Mouse (Mus musculus) CH12.LX (cell line): ENCODE data around the gene C3. TPM values are rescaled to one million over a fixed set of nuclear protein-coding genes. Genes with fewer than 3 reads are reported as not detected.

Source experiments
- DNase-seq: peaks from one replicate; pipeline ENCODE4 v3.0.0-alpha.2; 2013; ENCODE audit errors: extremely low read depth
- H3K27ac ChIP-seq: 2 replicates; pipeline ENCODE4 v1.5.1; 2012; ENCODE audit warnings: low read depth, mild to moderate bottlenecking, control low read depth, moderate library complexity; ENCODE audit not compliant: insufficient read depth
- H3K27me3 ChIP-seq: replicated peaks from 2 replicates; pipeline ENCODE3; 2012; ENCODE audit warnings: inconsistent platforms
- H3K36me3 ChIP-seq, 2 experiments: replicated peaks in 1 of 2; 2 replicates each; pipeline versions ENCODE3 to v1.6.1; 2012; ENCODE audit warnings: inconsistent platforms in 1 of 2, low read length in 1 of 2, mild to moderate bottlenecking in 1 of 2, mixed read lengths in 1 of 2, moderate library complexity in 1 of 2; ENCODE audit not compliant: control insufficient read depth in 1 of 2, insufficient read depth in 1 of 2
- H3K4me1 ChIP-seq, 2 experiments: 2 replicates each; pipeline ENCODE4 v1.6.1; 2012; ENCODE audit warnings: inconsistent platforms in 1 of 2, moderate library complexity in 1 of 2; ENCODE audit not compliant: insufficient read depth in 2 of 2, control insufficient read depth in 1 of 2
- H3K4me2 ChIP-seq: 2 replicates; pipeline ENCODE4 v1.6.1; 2012; ENCODE audit warnings: low read depth, mild to moderate bottlenecking, control low read depth; ENCODE audit not compliant: poor library complexity, insufficient read depth, severe bottlenecking
- H3K4me3 ChIP-seq, 3 experiments: fragments of 150-350 bp in 1 of 3; sonication (generic) in 1 of 3; replicated peaks in 1 of 3; 2 replicates each; pipeline versions ENCODE3 to v1.5.1; 2011 to 2012; ENCODE audit warnings: low read depth in 2 of 3, low read length in 2 of 3, mild to moderate bottlenecking in 2 of 3, moderate library complexity in 2 of 3, control low read depth in 1 of 3, improper control_type of control experiment in 1 of 3, inconsistent platforms in 1 of 3, mixed read lengths in 1 of 3; ENCODE audit not compliant: poor library complexity in 1 of 3
- H3K79me2 ChIP-seq: replicated peaks from 2 replicates; pipeline ENCODE4 v1.6.1; 2012; ENCODE audit warnings: mild to moderate bottlenecking, moderate library complexity; ENCODE audit not compliant: control insufficient read depth, poor library complexity, insufficient read depth, severe bottlenecking; ENCODE audit errors: extremely low read depth
- H3K9ac ChIP-seq: 2 replicates; pipeline ENCODE4 v1.6.1; 2012; ENCODE audit warnings: low read depth, mild to moderate bottlenecking, control low read depth, moderate library complexity; ENCODE audit not compliant: insufficient read depth
- H3K9me3 ChIP-seq: replicated peaks from 2 replicates; pipeline ENCODE3; 2012; ENCODE audit warnings: low read length, inconsistent platforms, mixed read lengths
- BHLHE40 ChIP-seq: IDR thresholded peaks from 2 replicates; pipeline ENCODE4 v1.6.1; 2011; ENCODE audit warnings: mild to moderate bottlenecking, low read depth, low read length, improper control_type of control experiment
- CHD1 ChIP-seq: IDR thresholded peaks from 2 replicates; pipeline ENCODE4 v1.6.1; 2012; ENCODE audit warnings: low read depth, low read length, improper control_type of control experiment, inconsistent platforms
- CHD2 ChIP-seq: IDR thresholded peaks from 2 replicates; pipeline ENCODE4 v1.6.1; 2011; ENCODE audit warnings: low read length, improper control_type of control experiment
- ELF1 ChIP-seq: IDR thresholded peaks from 2 replicates; pipeline ENCODE4 v1.6.1; 2014; ENCODE audit warnings: low read depth, mild to moderate bottlenecking, inconsistent platforms, low read length, improper control_type of control experiment
- EP300 ChIP-seq: IDR thresholded peaks from 2 replicates; pipeline ENCODE4 v1.6.1; 2011; ENCODE audit warnings: low read length, improper control_type of control experiment
- ETS1 ChIP-seq: conservative IDR thresholded peaks from 2 replicates; pipeline ENCODE4 v1.6.1; 2012; ENCODE audit warnings: low read depth, mild to moderate bottlenecking, inconsistent platforms, low read length, improper control_type of control experiment, moderate library complexity
- GABPA ChIP-seq: IDR thresholded peaks from 2 replicates; pipeline ENCODE4 v1.6.1; 2012; ENCODE audit warnings: low read depth, low read length, improper control_type of control experiment, inconsistent platforms; ENCODE audit not compliant: insufficient replicate concordance
- IRF4 ChIP-seq: IDR thresholded peaks from 2 replicates; pipeline ENCODE4 v1.6.1; 2014; ENCODE audit warnings: low read depth, mild to moderate bottlenecking, inconsistent platforms, low read length, improper control_type of control experiment
- JUN ChIP-seq: IDR thresholded peaks from 2 replicates; pipeline ENCODE4 v1.6.1; 2011; ENCODE audit warnings: low read depth, mild to moderate bottlenecking, low read length, improper control_type of control experiment, moderate library complexity; ENCODE audit not compliant: insufficient read depth
- JUND ChIP-seq: conservative IDR thresholded peaks from 2 replicates; pipeline ENCODE4 v1.6.1; 2011; ENCODE audit warnings: low read depth, low read length, improper control_type of control experiment
- KAT2A ChIP-seq: IDR thresholded peaks from 2 replicates; pipeline ENCODE4 v1.6.1; 2012; ENCODE audit warnings: low read length, improper control_type of control experiment, inconsistent platforms; ENCODE audit not compliant: insufficient replicate concordance
- MAFK ChIP-seq: IDR thresholded peaks from 2 replicates; pipeline ENCODE4 v1.6.1; 2011; ENCODE audit warnings: low read length, improper control_type of control experiment; ENCODE audit not compliant: insufficient replicate concordance
- MAZ ChIP-seq: IDR thresholded peaks from 2 replicates; pipeline ENCODE4 v1.6.1; 2012; ENCODE audit warnings: low read depth, mild to moderate bottlenecking, inconsistent platforms, low read length, improper control_type of control experiment, moderate library complexity
- MEF2A ChIP-seq: IDR thresholded peaks from 2 replicates; pipeline ENCODE4 v1.6.1; 2014; ENCODE audit warnings: low read depth, mild to moderate bottlenecking, inconsistent platforms, low read length, improper control_type of control experiment, borderline replicate concordance
- MYC ChIP-seq: IDR thresholded peaks from 2 replicates; pipeline ENCODE4 v1.6.1; 2011; ENCODE audit warnings: low read depth, mild to moderate bottlenecking, improper control_type of control experiment, low read length
- NELFE ChIP-seq: IDR thresholded peaks from 2 replicates; pipeline ENCODE4 v1.6.1; 2011; ENCODE audit warnings: low read depth, low read length, improper control_type of control experiment
- NRF1 ChIP-seq: IDR thresholded peaks from 2 replicates; pipeline ENCODE4 v1.6.1; 2014; ENCODE audit warnings: low read depth, mild to moderate bottlenecking, inconsistent platforms, low read length, improper control_type of control experiment, moderate library complexity
- PAX5 ChIP-seq: IDR thresholded peaks from 2 replicates; pipeline ENCODE4 v1.6.1; 2012; ENCODE audit warnings: low read length, inconsistent platforms, mixed read lengths
- POLR2A ChIP-seq: IDR thresholded peaks from 2 replicates; pipeline ENCODE4 v1.6.1; 2011; ENCODE audit warnings: low read depth, mild to moderate bottlenecking, improper control_type of control experiment, low read length
- POLR2AphosphoS2 ChIP-seq: IDR thresholded peaks from 2 replicates; pipeline ENCODE4 v1.6.1; 2011; ENCODE audit warnings: low read depth, low read length, improper control_type of control experiment
- RAD21 ChIP-seq: IDR thresholded peaks from 2 replicates; pipeline ENCODE4 v1.6.1; 2011; ENCODE audit warnings: low read depth, mild to moderate bottlenecking, low read length, improper control_type of control experiment, moderate library complexity
- RCOR1 ChIP-seq: conservative IDR thresholded peaks from 2 replicates; pipeline ENCODE4 v1.6.1; 2012; ENCODE audit warnings: low read depth, mild to moderate bottlenecking, inconsistent platforms, low read length, improper control_type of control experiment
- SIN3A ChIP-seq: IDR thresholded peaks from 2 replicates; pipeline ENCODE4 v1.6.1; 2012; ENCODE audit warnings: low read length, improper control_type of control experiment, inconsistent platforms
- SMC3 ChIP-seq: IDR thresholded peaks from 2 replicates; pipeline ENCODE4 v1.6.1; 2011; ENCODE audit warnings: low read depth, low read length, improper control_type of control experiment
- TBP ChIP-seq: conservative IDR thresholded peaks from 2 replicates; pipeline ENCODE4 v1.6.1; 2011; ENCODE audit warnings: low read depth, low read length, improper control_type of control experiment
- TCF12 ChIP-seq: IDR thresholded peaks from 2 replicates; pipeline ENCODE4 v1.6.1; 2014; ENCODE audit warnings: low read depth, mild to moderate bottlenecking, inconsistent platforms, low read length, improper control_type of control experiment
- USF1 ChIP-seq: IDR thresholded peaks from 2 replicates; pipeline ENCODE4 v1.6.1; 2014; ENCODE audit warnings: low read depth, mild to moderate bottlenecking, inconsistent platforms, low read length, improper control_type of control experiment
- USF2 ChIP-seq: conservative IDR thresholded peaks from 2 replicates; pipeline ENCODE4 v1.6.1; 2011; ENCODE audit warnings: low read depth, low read length, improper control_type of control experiment
- ZC3H11A ChIP-seq: IDR thresholded peaks from 2 replicates; pipeline ENCODE4 v1.6.1; 2012; ENCODE audit warnings: low read depth, mild to moderate bottlenecking, inconsistent platforms, low read length, improper control_type of control experiment
- ZNF384 ChIP-seq: IDR thresholded peaks from 2 replicates; pipeline ENCODE4 v1.6.1; 2012; ENCODE audit warnings: low read depth, low read length, improper control_type of control experiment, inconsistent platforms
- dilution Hi-C: fragments of 300-500 bp; cut with MboI; formaldehyde crosslinking; loops from 2 replicates; pipeline ENCODE4 v1.14.3; 2020; ENCODE audit warnings: low sequenced_read_pairs; ENCODE audit not compliant: extremely low pct_unique_long_range_greater_than_20kb, extremely low pct_ligation_motif_present
- in situ Hi-C: fragments of 300-500 bp; cut with MboI; formaldehyde crosslinking; loops from 3 replicates; pipeline ENCODE4 v1.14.3; 2019; ENCODE audit warnings: low sequenced_read_pairs, low pct_ligation_motif_present, low pct_unique_long_range_greater_than_20kb, mixed read lengths
- polyA plus RNA-seq: library from polyadenylated mRNA; unstranded; fragments of >175 nt; gene quantifications from 2 replicates; pipeline ENCODE4 v1.2.1, GENCODE M21; 2012; ENCODE audit warnings: low read depth; ENCODE audit not compliant: insufficient read length
- total RNA-seq, 2 experiments: library from RNA; depleted of rRNA; stranded (reverse); fragments of 300-350 nt in 1 of 2; fragments of >200 nt in 1 of 2; gene quantifications; 2 replicates each; pipeline ENCODE4 v1.2.3; 2012 to 2014

C3 gene
- total and polyA plus RNA-seq, 3 experiments, result 1.2 to 5.4 (median 3.9) TPM

DNA sequence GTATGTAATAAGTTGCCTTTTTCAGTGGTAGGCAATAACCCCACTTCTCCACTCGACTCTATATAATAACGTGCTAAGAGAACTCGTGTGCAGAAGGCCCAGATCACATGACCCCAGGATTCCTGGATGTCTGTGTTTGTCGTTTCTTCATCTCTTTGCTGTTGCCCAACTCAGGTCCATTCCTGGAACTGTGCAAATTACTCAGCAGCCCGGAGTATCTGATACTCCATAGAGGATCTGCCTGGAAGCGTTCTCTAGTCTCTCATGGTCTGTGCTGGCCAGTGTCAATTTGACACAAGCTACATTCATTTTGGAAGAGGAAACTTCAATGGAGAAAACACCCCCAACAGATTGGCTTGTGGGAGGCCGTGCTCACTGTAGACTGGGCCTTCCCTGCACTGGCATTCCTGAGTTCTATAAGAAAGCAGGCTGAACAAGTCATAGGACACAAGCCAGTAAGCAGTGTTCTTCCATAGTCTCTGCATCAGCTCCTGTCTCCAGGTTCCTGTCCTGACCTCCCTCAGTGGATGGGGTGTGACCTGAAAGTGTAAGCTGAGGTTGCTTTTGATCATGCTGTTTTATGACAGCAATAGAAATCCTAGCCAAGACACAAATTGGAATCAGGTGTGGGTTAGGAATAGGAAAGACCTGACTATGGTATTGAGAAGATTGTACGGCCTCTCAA lies 32.5 kb downstream of the C3 start:
- TF ChIP-seq IRF4, result no peak
- no peak for TF ChIP-seq KAT2A
- TF ChIP-seq ZC3H11A, result no peak
- no peak for TF ChIP-seq JUND
- TF ChIP-seq BHLHE40, result no peak
- TF ChIP-seq ETS1, result no peak
- TF ChIP-seq PAX5, result no peak
- TF ChIP-seq TCF12, result no peak
- TF ChIP-seq MAFK, result no peak
- no peak for TF ChIP-seq USF1
- no peak for TF ChIP-seq NRF1
- no peak for TF ChIP-seq POLR2AphosphoS2
- no peak for TF ChIP-seq JUN
- TF ChIP-seq TBP, result no peak
- no peak for TF ChIP-seq USF2
- TF ChIP-seq ZNF384, result no peak
- TF ChIP-seq RAD21, result no peak
- no peak for TF ChIP-seq ELF1
- TF ChIP-seq RCOR1, result no peak
- H3K4me1 ChIP-seq, result peaks cover 17 to 47% of the 10 kb centered on the region in 2 experiments
- DNase-seq, result no peak
- H3K9ac ChIP-seq, result no peak overlapping the region
- H3K27ac ChIP-seq, result no peak overlapping the region
- peaks cover 0 to 10% of the 10 kb centered on the region in 2 experiments for H3K36me3 ChIP-seq
- dilution Hi-C loops (no loop called here), in situ Hi-C loops (no loop called here)
- peaks cover 5% of the 10 kb centered on the region for H3K9me3 ChIP-seq
- peaks cover 6% of the 10 kb centered on the region for H3K27me3 ChIP-seq
- no peaks in the 10 kb centered on the region for H3K79me2 ChIP-seq
- no peak overlapping the region for H3K4me3 ChIP-seq
- H3K4me2 ChIP-seq, result no peak overlapping the region

- H3K79me2 ChIP-seq, result no peaks in the 10 kb centered on the region
- H3K27me3 ChIP-seq, result peaks cover 6% of the 10 kb centered on the region
- no peak overlapping the region for H3K4me3 ChIP-seq
- no peak overlapping the region for H3K9ac ChIP-seq
- H3K4me1 ChIP-seq, result peaks cover 17 to 54% of the 10 kb centered on the region in 2 experiments
- no peak overlapping the region for H3K27ac ChIP-seq
- dilution Hi-C loops, result no loop called here
- peaks cover 5% of the 10 kb centered on the region for H3K9me3 ChIP-seq
- peaks cover 0 to 17% of the 10 kb centered on the region in 2 experiments for H3K36me3 ChIP-seq
- in situ Hi-C loops, result no loop called here
- no peak overlapping the region for H3K4me2 ChIP-seq
- TF ChIP-seq JUND (no peak), GABPA (no peak), MAZ (no peak), IRF4 (no peak), MYC (no peak), NELFE (no peak), TCF12 (no peak), KAT2A (no peak), POLR2A (no peak), RAD21 (no peak), CHD2 (no peak), EP300 (no peak), SIN3A (no peak), CHD1 (no peak), USF2 (no peak), BHLHE40 (no peak), MEF2A (no peak), ETS1 (no peak), SMC3 (no peak)
- DNase-seq, result no peak
Measured at GRCm38 (mm10) chr17:57194771-57195170, 33.2 kb downstream of the C3 start.
